Mouse (Mus musculus) small intestine, adult 2 months (tissue): Measurements from ENCODE around the gene Dhrs1. TPM values are rescaled to one million over a fixed set of nuclear protein-coding genes. Genes with fewer than 3 reads are reported as not detected.
A peak's percentile ranks its signal among the peaks of the same experiment; 100 is the strongest.

Experiments used
- H3K27ac ChIP-seq: fragments of 200-500 bp; 2 replicates; pipeline ENCODE4 v1.5.1; 2012; ENCODE audit warnings: low read depth, low read length, control low read depth, inconsistent platforms; ENCODE audit not compliant: insufficient read depth
- H3K27me3 ChIP-seq: fragments of 200-500 bp; 2 replicates; pipeline ENCODE4 v1.6.1; 2012; ENCODE audit warnings: mild to moderate bottlenecking, moderate library complexity, low read length, inconsistent platforms; ENCODE audit not compliant: control insufficient read depth, insufficient read depth
- H3K36me3 ChIP-seq: fragments of 200-500 bp; 2 replicates; pipeline ENCODE4 v1.6.1; 2012; ENCODE audit warnings: mild to moderate bottlenecking, low read length, control low read depth, inconsistent platforms; ENCODE audit not compliant: control insufficient read depth, insufficient read depth
- H3K4me1 ChIP-seq: fragments of 200-500 bp; 2 replicates; pipeline ENCODE4 v1.6.1; 2012; ENCODE audit warnings: low read length, inconsistent platforms, mixed read lengths; ENCODE audit not compliant: control insufficient read depth, insufficient read depth, insufficient read length
- H3K4me3 ChIP-seq: fragments of 200-500 bp; 2 replicates; pipeline ENCODE4 v1.5.1; 2012; ENCODE audit warnings: low read depth, mild to moderate bottlenecking, control low read depth, inconsistent platforms, low read length, moderate library complexity
- CTCF ChIP-seq: fragments of 200-500 bp; IDR thresholded peaks from 2 replicates; pipeline ENCODE4 v1.5.1; 2012; ENCODE audit warnings: low read depth, mild to moderate bottlenecking, control low read depth, inconsistent platforms, low read length, moderate library complexity, mixed read lengths; ENCODE audit not compliant: insufficient replicate concordance, insufficient read length; ENCODE audit errors: extremely low read depth
- POLR2A ChIP-seq: fragments of 200-500 bp; IDR thresholded peaks from 2 replicates; pipeline ENCODE4 v1.6.1; 2012; ENCODE audit warnings: low read depth, mild to moderate bottlenecking, control low read depth, inconsistent platforms, low read length, moderate library complexity
- WGBS: fragments of 180-500 bp; shearing (Covaris S2); methylation state at CpG from one replicate; pipeline ENCODE4 v1.1.7; 2018; 5-methylcytosine and 5-hydroxymethylcytosine counted together
- polyA plus RNA-seq: library from polyadenylated mRNA; depleted of rRNA; stranded (reverse); fragments of >200 nt; gene quantifications from 2 replicates; pipeline ENCODE4 v1.2.3, GENCODE M21; 2012

The Dhrs1 gene
- polyA plus RNA-seq, 1 experiment: 223 TPM

GRCm38 (mm10) chr14:55743711-55744110 lies 1.8 kb downstream of the Dhrs1 start:
- WGBS: 12% methylated on average over 10 of the region's 10 CpGs
- Histone ChIP-seq H3K4me1 (peaks cover 8% of the 10 kb centered on the region), H3K27me3 (no peaks in the 10 kb centered on the region), H3K36me3 (peaks cover 34% of the 10 kb centered on the region), H3K27ac (peak overlapping the region; percentile 35; the same call in 1 of the 2 replicates), H3K4me3 (peak overlapping the region; percentile 53)
- TF ChIP-seq CTCF (peak; percentile 94; the same call in 1 of the 2 replicates), POLR2A (no peak)

GRCm38 (mm10) chr14:55737086-55737687 lies 8.3 kb downstream of the Dhrs1 start:
- 38% methylated on average over 9 of the region's 9 CpGs for WGBS

GRCm38 (mm10) chr14:55735758-55736157 lies 9.7 kb downstream of the Dhrs1 start:
- Histone ChIP-seq H3K27ac (peak overlapping the region; percentile 52; the same call in 1 of the 2 replicates), H3K36me3 (peaks cover 24% of the 10 kb centered on the region), H3K4me1 (peaks cover 32% of the 10 kb centered on the region; the same call in 1 of the 2 replicates), H3K27me3 (no peaks in the 10 kb centered on the region), H3K4me3 (no peak overlapping the region)
- TF ChIP-seq POLR2A (no peak), CTCF (no peak)
- WGBS: 18% methylated on average over 4 of the region's 4 CpGs

More at GRCm38 (mm10) chr14:55737086-55737687, 8.3 kb downstream of the Dhrs1 start:
- Histone ChIP-seq H3K4me1 (peaks cover 32% of the 10 kb centered on the region; the same call in 1 of the 2 replicates), H3K4me3 (no peak overlapping the region), H3K27ac (no peak overlapping the region), H3K27me3 (no peaks in the 10 kb centered on the region), H3K36me3 (peaks cover 31% of the 10 kb centered on the region)
- TF ChIP-seq CTCF (no peak), POLR2A (no peak)

- Histone ChIP-seq H3K4me3 (no peak overlapping the region), H3K27ac (peak overlapping the region; percentile 52; the same call in 1 of the 2 replicates), H3K4me1 (peaks cover 32% of the 10 kb centered on the region; the same call in 1 of the 2 replicates), H3K27me3 (no peaks in the 10 kb centered on the region), H3K36me3 (peaks cover 21% of the 10 kb centered on the region)
- TF ChIP-seq CTCF: no peak
- 22% methylated on average over 3 of the region's 3 CpGs for WGBS
Observed at GRCm38 (mm10) chr14:55735334-55735733, 10.2 kb downstream of the Dhrs1 start.

- 38% methylated on average over 7 of the region's 7 CpGs for WGBS
- no peak for TF ChIP-seq CTCF
- no peak for TF ChIP-seq POLR2A
- H3K36me3 ChIP-seq: peaks cover 16% of the 10 kb centered on the region
- no peak overlapping the region for H3K4me3 ChIP-seq
- no peaks in the 10 kb centered on the region for H3K27me3 ChIP-seq
- H3K4me1 ChIP-seq: peaks cover 32% of the 10 kb centered on the region; the same call in 1 of the 2 replicates
- 0 out of 2 replicates have a peak overlapping the region, but pooled peaks have one; percentile 23 for H3K27ac ChIP-seq
Observed at GRCm38 (mm10) chr14:55734869-55735268, 10.6 kb downstream of the Dhrs1 start.

GRCm38 (mm10) chr14:55733889-55734288 lies 11.6 kb downstream of the Dhrs1 start:
- 58% methylated on average over 10 of the region's 10 CpGs for WGBS
- no peak overlapping the region for H3K4me3 ChIP-seq
- no peak overlapping the region for H3K27ac ChIP-seq
- H3K27me3 ChIP-seq: no peaks in the 10 kb centered on the region
- TF ChIP-seq POLR2A: no peak
- H3K4me1 ChIP-seq: peaks cover 32% of the 10 kb centered on the region; the same call in 1 of the 2 replicates
- H3K36me3 ChIP-seq: peaks cover 6% of the 10 kb centered on the region

- H3K27ac ChIP-seq: no peak overlapping the region
- H3K27me3 ChIP-seq: no peaks in the 10 kb centered on the region
- TF ChIP-seq POLR2A: no peak
- TF ChIP-seq CTCF: no peak
- WGBS: 88% methylated on average over 7 of the region's 7 CpGs
- no peak overlapping the region for H3K4me3 ChIP-seq
- peaks cover 20% of the 10 kb centered on the region; the same call in 1 of the 2 replicates for H3K4me1 ChIP-seq
- no peaks in the 10 kb centered on the region for H3K36me3 ChIP-seq
Observed at GRCm38 (mm10) chr14:55730531-55731032, 14.9 kb downstream of the Dhrs1 start.
